Mouse (Mus musculus) cortical plate, adult 2 months (tissue): ENCODE results near the gene Dcp1a.

Source experiments
- CTCF ChIP-seq: fragments of 200-500 bp; IDR thresholded peaks from 2 replicates; pipeline ENCODE4 v1.5.1; 2011; ENCODE audit warnings: mild to moderate bottlenecking, control low read depth, low read length; ENCODE audit not compliant: insufficient read depth; ENCODE audit errors: extremely low read depth
- POLR2A ChIP-seq: fragments of 200-500 bp; IDR thresholded peaks from 2 replicates; pipeline ENCODE4 v1.6.1; 2011; ENCODE audit warnings: mild to moderate bottlenecking, low read length, control low read depth; ENCODE audit not compliant: insufficient read depth; ENCODE audit errors: extremely low read depth

DNA sequence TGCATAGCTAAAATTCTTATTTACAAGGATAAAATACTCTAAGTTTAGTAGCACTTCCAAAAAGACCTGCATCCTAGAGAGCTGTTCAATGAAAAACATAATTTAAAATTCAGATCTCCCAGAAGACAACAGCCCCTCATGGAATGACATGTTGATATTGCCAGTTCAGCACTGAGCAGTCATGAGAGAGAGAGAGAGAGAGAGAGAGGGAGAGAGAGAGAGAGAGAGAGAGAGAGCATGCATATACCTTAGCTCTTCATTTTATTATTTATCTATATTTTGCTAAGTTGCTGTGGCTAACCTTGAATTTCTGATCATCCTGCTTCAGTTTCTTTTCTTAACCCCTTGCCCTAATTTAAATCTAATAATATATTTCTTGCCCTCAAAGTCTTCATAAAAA, 83.0 kb downstream of the Dcp1a start:
- TF ChIP-seq POLR2A (no peak), CTCF (no peak)
